Mouse (Mus musculus) thymus, postnatal 25 days (tissue): Measurements from ENCODE around the gene Cabp1.

Source experiments
- DNase-seq: peaks from one replicate; pipeline ENCODE4 v3.0.0; 2022

Cabp1 gene

GRCm38 (mm10) chr5:115208601-115209000 lies 14.4 kb upstream of the Cabp1 start:
- no peak for DNase-seq

- no peak for DNase-seq
Measured at GRCm38 (mm10) chr5:115207892-115208291, 13.7 kb upstream of the Cabp1 start.

- no peak for DNase-seq
Measured at GRCm38 (mm10) chr5:115207244-115207643, 13.1 kb upstream of the Cabp1 start.

- no peak for DNase-seq
Measured at GRCm38 (mm10) chr5:115204562-115205311, 10.6 kb upstream of the Cabp1 start.

- DNase-seq = no peak
Measured at GRCm38 (mm10) chr5:115203735-115204561, 9.8 kb upstream of the Cabp1 start.

GRCm38 (mm10) chr5:115194626-115195221 lies 543 bp upstream of the Cabp1 start:
- DNase-seq = no peak

- DNase-seq = peak; percentile 51
Measured at GRCm38 (mm10) chr5:115193226-115193625, 955 bp downstream of the Cabp1 start.

GRCm38 (mm10) chr5:115192828-115193195 lies 1.4 kb downstream of the Cabp1 start:
- DNase-seq = no peak

GRCm38 (mm10) chr5:115191880-115192827 lies 2.0 kb downstream of the Cabp1 start:
- DNase-seq = no peak

- no peak for DNase-seq
Measured at GRCm38 (mm10) chr5:115190081-115190480, 4.1 kb downstream of the Cabp1 start.

GRCm38 (mm10) chr5:115188824-115189223 lies 5.4 kb downstream of the Cabp1 start:
- peak; percentile 58 for DNase-seq

GRCm38 (mm10) chr5:115187188-115188131 lies 6.7 kb downstream of the Cabp1 start:
- peak; percentile 90 for DNase-seq

GRCm38 (mm10) chr5:115186371-115187073 lies 7.7 kb downstream of the Cabp1 start:
- DNase-seq = no peak

- no peak for DNase-seq
Measured at GRCm38 (mm10) chr5:115184726-115185125, 9.5 kb downstream of the Cabp1 start.

GRCm38 (mm10) chr5:115183482-115183881 lies 10.7 kb downstream of the Cabp1 start:
- no peak for DNase-seq

- DNase-seq = no peak
Measured at GRCm38 (mm10) chr5:115182925-115183324, 11.3 kb downstream of the Cabp1 start.

GRCm38 (mm10) chr5:115181248-115181940 lies 12.8 kb downstream of the Cabp1 start:
- DNase-seq = peak; percentile 52

GRCm38 (mm10) chr5:115179596-115179995 lies 14.6 kb downstream of the Cabp1 start:
- DNase-seq = no peak

- no peak for DNase-seq
Measured at GRCm38 (mm10) chr5:115177866-115178265, 16.3 kb downstream of the Cabp1 start.

GRCm38 (mm10) chr5:115174554-115174953 lies 19.6 kb downstream of the Cabp1 start:
- no peak for DNase-seq
